Mouse (Mus musculus): Measurements from ENCODE around the gene Tent5c. TPM values are rescaled to one million over a fixed set of nuclear protein-coding genes. Genes with fewer than 3 reads are reported as not detected.
A peak's percentile ranks its signal among the peaks of the same experiment; 100 is the strongest.

The Tent5c gene
- polyA plus RNA-seq, 1 experiment from 2014 or later: 3.8 TPM

GRCm38 (mm10) chr3:100470101-100470500 is 19.0 kb downstream of the Tent5c start:
- Histone ChIP-seq H3K27ac (no peak overlapping the region), H3K36me3 (ENCODE audit: insufficient read depth, low read length) (no peaks in the 10 kb centered on the region), H3K4me2 (ENCODE audit: low read length) (no peak overlapping the region), H3K4me1 (replicated peaks; ENCODE audit: insufficient read depth, low read length) (no peaks in the 10 kb centered on the region), H3K9me3 (replicated peaks; ENCODE audit: low read length) (no peaks in the 10 kb centered on the region), H3K9ac (ENCODE audit: low read depth, low read length) (no peak overlapping the region), H3K4me3 (replicated peaks; ENCODE audit: low read depth, low read length) (no peak overlapping the region), H3K27me3 (ENCODE audit: insufficient read depth, low read length) (no peaks in the 10 kb centered on the region)
- TF ChIP-seq CTCF (IDR thresholded peaks at IDR 0.05; ENCODE audit: low read depth): no peak
- DNase-seq (ENCODE audit: low spot score) (no peak), ATAC-seq (replicated peaks; ENCODE audit: low FRiP score, low read depth) (no peak)
- WGBS: 50% methylated on average over 3 of the region's 3 CpGs

- Histone ChIP-seq H3K27ac (no peak overlapping the region), H3K4me3 (replicated peaks; ENCODE audit: low read depth, low read length) (no peak overlapping the region), H3K9ac (ENCODE audit: low read depth, low read length) (no peak overlapping the region), H3K4me1 (replicated peaks; ENCODE audit: insufficient read depth, low read length) (peaks cover 7% of the 10 kb centered on the region; the same call in 1 of the 2 replicates), H3K9me3 (replicated peaks; ENCODE audit: low read length) (no peaks in the 10 kb centered on the region), H3K27me3 (ENCODE audit: insufficient read depth, low read length) (no peaks in the 10 kb centered on the region), H3K4me2 (ENCODE audit: low read length) (no peak overlapping the region), H3K36me3 (ENCODE audit: insufficient read depth, low read length) (no peaks in the 10 kb centered on the region)
- DNase-seq (ENCODE audit: low spot score): no peak
- WGBS: 72% methylated on average over 4 of the region's 4 CpGs
- ATAC-seq (replicated peaks; ENCODE audit: low FRiP score, low read depth): no peak
- TF ChIP-seq CTCF (IDR thresholded peaks at IDR 0.05; ENCODE audit: low read depth): no peak
Observed at GRCm38 (mm10) chr3:100466551-100466950, 22.6 kb downstream of the Tent5c start.

- no peak overlapping the region for H3K4me2 ChIP-seq (ENCODE audit: low read length)
- H3K4me1 ChIP-seq (replicated peaks; ENCODE audit: insufficient read depth, low read length): peaks cover 7% of the 10 kb centered on the region; the same call in 1 of the 2 replicates
- no peak overlapping the region for H3K4me3 ChIP-seq (replicated peaks; ENCODE audit: low read depth, low read length)
- no peak overlapping the region for H3K9ac ChIP-seq (ENCODE audit: low read depth, low read length)
- H3K27ac ChIP-seq: no peak overlapping the region
- no peak for DNase-seq (ENCODE audit: low spot score)
- WGBS: 89% methylated on average over 5 of the region's 5 CpGs
- no peak for TF ChIP-seq CTCF (IDR thresholded peaks at IDR 0.05; ENCODE audit: low read depth)
- no peaks in the 10 kb centered on the region for H3K27me3 ChIP-seq (ENCODE audit: insufficient read depth, low read length)
- ATAC-seq (replicated peaks; ENCODE audit: low FRiP score, low read depth): no peak
- no peaks in the 10 kb centered on the region for H3K9me3 ChIP-seq (replicated peaks; ENCODE audit: low read length)
- H3K36me3 ChIP-seq (ENCODE audit: insufficient read depth, low read length): no peaks in the 10 kb centered on the region
Observed at GRCm38 (mm10) chr3:100464596-100464995, 24.5 kb downstream of the Tent5c start.

- no peak for TF ChIP-seq CTCF (IDR thresholded peaks at IDR 0.05; ENCODE audit: low read depth)
- no peak overlapping the region for H3K4me3 ChIP-seq (replicated peaks; ENCODE audit: low read depth, low read length)
- no peak overlapping the region for H3K9ac ChIP-seq (ENCODE audit: low read depth, low read length)
- no peaks in the 10 kb centered on the region for H3K27me3 ChIP-seq (ENCODE audit: insufficient read depth, low read length)
- H3K4me1 ChIP-seq (replicated peaks; ENCODE audit: insufficient read depth, low read length): peaks cover 7% of the 10 kb centered on the region; the same call in 1 of the 2 replicates
- no peaks in the 10 kb centered on the region for H3K36me3 ChIP-seq (ENCODE audit: insufficient read depth, low read length)
- H3K9me3 ChIP-seq (replicated peaks; ENCODE audit: low read length): no peaks in the 10 kb centered on the region
- no peak for DNase-seq (ENCODE audit: low spot score)
- no peak for ATAC-seq (replicated peaks; ENCODE audit: low FRiP score, low read depth)
- WGBS: 71% methylated on average over 2 of the region's 2 CpGs
- no peak overlapping the region for H3K4me2 ChIP-seq (ENCODE audit: low read length)
- H3K27ac ChIP-seq: no peak overlapping the region
Observed at GRCm38 (mm10) chr3:100463959-100464265, 25.2 kb downstream of the Tent5c start.

- Histone ChIP-seq H3K27ac (peak overlapping the region; percentile 64; the same call in 1 of the 2 replicates), H3K9ac (ENCODE audit: low read depth, low read length) (0 out of 2 replicates have a peak overlapping the region, but pooled peaks have one; percentile 5), H3K4me2 (ENCODE audit: low read length) (no peak overlapping the region), H3K36me3 (ENCODE audit: insufficient read depth, low read length) (no peaks in the 10 kb centered on the region), H3K4me3 (replicated peaks; ENCODE audit: low read depth, low read length) (no peak overlapping the region), H3K9me3 (replicated peaks; ENCODE audit: low read length) (no peaks in the 10 kb centered on the region), H3K4me1 (replicated peaks; ENCODE audit: insufficient read depth, low read length) (peaks cover 7% of the 10 kb centered on the region; the same call in 1 of the 2 replicates), H3K27me3 (ENCODE audit: insufficient read depth, low read length) (no peaks in the 10 kb centered on the region)
- ATAC-seq (replicated peaks; ENCODE audit: low FRiP score, low read depth) (no peak), DNase-seq (ENCODE audit: low spot score) (no peak)
- no peak for TF ChIP-seq CTCF (IDR thresholded peaks at IDR 0.05; ENCODE audit: low read depth)
- 28% methylated on average over 12 of the region's 12 CpGs for WGBS
Observed at GRCm38 (mm10) chr3:100463160-100463958, 25.8 kb downstream of the Tent5c start.

- peak; percentile 11; the same call in 1 of the 2 replicates for TF ChIP-seq CTCF (IDR thresholded peaks at IDR 0.05; ENCODE audit: low read depth)
Observed at GRCm38 (mm10) chr3:100462235-100463083, 26.7 kb downstream of the Tent5c start.

More at GRCm38 (mm10) chr3:100462235-100463083, 26.7 kb downstream of the Tent5c start:
- Histone ChIP-seq H3K4me2 (ENCODE audit: low read length) (no peak overlapping the region), H3K9me3 (replicated peaks; ENCODE audit: low read length) (no peaks in the 10 kb centered on the region), H3K36me3 (ENCODE audit: insufficient read depth, low read length) (no peaks in the 10 kb centered on the region), H3K4me1 (replicated peaks; ENCODE audit: insufficient read depth, low read length) (peaks cover 7% of the 10 kb centered on the region; the same call in 1 of the 2 replicates), H3K27me3 (ENCODE audit: insufficient read depth, low read length) (no peaks in the 10 kb centered on the region), H3K9ac (ENCODE audit: low read depth, low read length) (no peak overlapping the region), H3K4me3 (replicated peaks; ENCODE audit: low read depth, low read length) (no peak overlapping the region), H3K27ac (peak overlapping the region; percentile 64; the same call in 1 of the 2 replicates)
- 58% methylated on average over 8 of the region's 8 CpGs for WGBS
- DNase-seq (ENCODE audit: low spot score) (peak; percentile 19), ATAC-seq (replicated peaks; ENCODE audit: low FRiP score, low read depth) (peak; percentile 82)

Data from kidney, postnatal 0 days (tissue).